Mouse (Mus musculus) G1E-ER4 (cell line): Measurements from ENCODE around the gene Slc6a21. TPM values are rescaled to one million over a fixed set of nuclear protein-coding genes. Genes with fewer than 3 reads are reported as not detected.

Experiments
- GATA1 ChIP-seq: IDR thresholded peaks from one replicate; pipeline ENCODE4 v1.8.0; 2012; ENCODE audit warnings: low read length, inconsistent platforms
- polyA plus RNA-seq: library from polyadenylated mRNA; stranded (reverse); fragments of >175 nt; gene quantifications from 2 replicates; pipeline ENCODE4 v1.2.3, GENCODE M21; 2012

Gene Slc6a21
- polyA plus RNA-seq, 1 experiment, result not detected

- no peak for TF ChIP-seq GATA1
Measured at GRCm38 (mm10) chr7:45240109-45240508, 37.2 kb upstream of the Slc6a21 start.

- TF ChIP-seq GATA1, result no peak
Measured at GRCm38 (mm10) chr7:45240633-45241388, 36.5 kb upstream of the Slc6a21 start, which contains the start of gene Slc6a16. TSS of gene Slc6a16 (plus strand) at chr7:45241085.

DNA sequence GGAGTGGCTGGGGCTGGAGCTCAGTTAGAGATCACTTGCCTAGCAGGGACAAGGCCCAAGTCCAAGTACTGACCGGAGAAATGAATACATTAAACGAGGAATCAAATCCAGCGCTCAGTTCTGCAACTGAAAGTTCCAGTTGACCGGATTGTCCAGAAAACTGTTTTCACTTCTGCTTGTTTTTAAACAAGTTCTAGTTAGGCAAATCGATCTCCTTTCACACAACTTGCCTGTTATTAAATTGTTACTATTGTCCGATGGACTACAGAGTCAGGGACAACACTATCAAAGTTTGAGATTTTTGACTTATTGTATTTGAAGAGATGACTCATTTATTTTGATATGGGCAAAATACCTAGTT lies 35.9 kb upstream of the Slc6a21 start:
- no peak for TF ChIP-seq GATA1

DNA sequence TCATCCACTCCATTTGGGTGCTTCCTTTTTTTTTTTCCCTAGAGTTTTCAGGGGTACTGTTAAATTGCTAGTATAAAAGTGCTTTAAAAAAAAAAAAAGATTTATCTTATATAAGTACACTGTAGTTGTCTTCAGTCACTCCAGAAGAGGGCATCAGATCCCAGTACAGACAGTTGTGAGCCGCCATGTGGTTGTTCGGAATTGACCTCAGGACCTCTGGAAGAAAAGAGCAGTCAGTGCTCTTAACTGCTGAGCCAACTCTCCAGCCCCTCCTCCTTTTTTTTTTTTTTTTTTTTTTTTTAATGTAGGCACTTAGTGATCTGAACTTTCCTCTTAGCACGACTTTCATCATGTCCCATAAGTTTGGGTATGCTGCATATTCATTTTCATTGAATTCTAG lies 29.6 kb upstream of the Slc6a21 start:
- no peak for TF ChIP-seq GATA1

- no peak for TF ChIP-seq GATA1
Measured at GRCm38 (mm10) chr7:45253806-45254205, 23.5 kb upstream of the Slc6a21 start.

- TF ChIP-seq GATA1, result no peak
Measured at GRCm38 (mm10) chr7:45257063-45257840, 20.1 kb upstream of the Slc6a21 start.

- TF ChIP-seq GATA1, result no peak
Measured at GRCm38 (mm10) chr7:45259281-45259680, 18.0 kb upstream of the Slc6a21 start.

- TF ChIP-seq GATA1, result no peak
Measured at GRCm38 (mm10) chr7:45262266-45262665, 15.0 kb upstream of the Slc6a21 start.

DNA sequence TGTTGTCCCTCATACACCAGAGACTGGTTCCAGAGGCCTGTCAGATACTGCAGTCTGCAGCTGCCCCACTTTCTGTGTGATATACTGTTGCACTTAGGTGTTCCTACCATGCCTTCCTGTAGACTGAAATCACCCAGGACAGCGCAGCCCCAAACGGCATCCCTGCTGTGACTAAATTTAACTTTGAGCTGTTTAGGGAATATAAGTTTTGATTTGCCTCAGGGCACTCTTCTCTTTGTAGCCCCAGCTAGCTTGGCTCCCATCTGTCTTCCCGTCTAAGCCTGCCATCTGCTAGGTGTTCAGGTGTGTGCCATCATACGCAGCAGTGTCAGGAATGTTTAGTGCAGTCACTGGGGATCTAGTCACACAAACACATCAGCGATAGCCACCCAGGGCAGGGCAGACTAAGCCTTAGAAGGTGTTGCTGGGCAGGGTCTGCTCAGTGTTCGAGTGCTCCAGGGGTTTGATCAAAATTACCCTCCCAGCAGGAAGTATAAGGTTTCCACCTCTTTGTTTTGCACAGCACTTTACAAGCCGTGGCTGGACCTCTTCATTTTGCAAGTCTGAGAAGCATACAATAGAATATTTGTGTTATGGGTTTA lies 14.2 kb upstream of the Slc6a21 start:
- TF ChIP-seq GATA1, result no peak

- TF ChIP-seq GATA1, result no peak
Measured at GRCm38 (mm10) chr7:45264348-45264747, 13.0 kb upstream of the Slc6a21 start.

GRCm38 (mm10) chr7:45265518-45265917 lies 11.8 kb upstream of the Slc6a21 start:
- TF ChIP-seq GATA1, result no peak

- no peak for TF ChIP-seq GATA1
Measured at GRCm38 (mm10) chr7:45272786-45273412, 4.4 kb upstream of the Slc6a21 start.

DNA sequence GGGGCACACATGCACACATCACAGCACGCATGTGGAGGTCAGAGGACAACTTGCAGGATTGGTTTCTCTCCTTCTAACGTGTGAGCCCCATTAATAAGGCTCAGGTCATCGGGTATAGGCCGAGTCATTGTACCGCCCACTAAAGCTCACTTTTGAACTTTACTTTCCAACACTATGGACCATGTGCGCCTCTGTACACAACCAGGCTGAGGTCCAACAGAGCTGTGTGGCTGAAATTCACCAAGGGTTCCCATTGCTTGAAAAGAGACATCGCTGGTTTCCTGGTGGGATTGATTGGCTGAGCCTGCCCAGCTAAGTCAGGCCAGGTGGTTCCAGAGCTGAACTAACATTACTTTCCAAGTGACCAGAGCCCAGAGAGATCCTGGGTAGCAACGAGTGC lies 3.6 kb upstream of the Slc6a21 start:
- TF ChIP-seq GATA1, result no peak

GRCm38 (mm10) chr7:45286486-45286885 lies 9.2 kb downstream of the Slc6a21 start:
- TF ChIP-seq GATA1, result no peak

- no peak for TF ChIP-seq GATA1
Measured at GRCm38 (mm10) chr7:45296626-45297025, 19.3 kb downstream of the Slc6a21 start.

- no peak for TF ChIP-seq GATA1
Measured at GRCm38 (mm10) chr7:45297563-45297962, 20.2 kb downstream of the Slc6a21 start.
